Mouse (Mus musculus) cortical plate, adult 2 months (tissue): ENCODE measurements around the gene Pofut2. TPM values are rescaled to one million over a fixed set of nuclear protein-coding genes. Genes with fewer than 3 reads are reported as not detected.

Experiments used
- H3K27ac ChIP-seq: fragments of 200-500 bp; 2 replicates; pipeline ENCODE4 v1.5.1; 2012; ENCODE audit warnings: low read length, control low read depth, inconsistent platforms; ENCODE audit not compliant: insufficient read depth
- H3K4me1 ChIP-seq: fragments of 200-500 bp; 2 replicates; pipeline ENCODE4 v1.6.1; 2011; ENCODE audit warnings: low read length; ENCODE audit not compliant: control insufficient read depth, insufficient read depth
- H3K4me3 ChIP-seq: fragments of 200-500 bp; 2 replicates; pipeline ENCODE4 v1.5.1; 2011; ENCODE audit warnings: mild to moderate bottlenecking, low read length, control low read depth; ENCODE audit not compliant: insufficient read depth
- CTCF ChIP-seq: fragments of 200-500 bp; IDR thresholded peaks from 2 replicates; pipeline ENCODE4 v1.5.1; 2011; ENCODE audit warnings: mild to moderate bottlenecking, control low read depth, low read length; ENCODE audit not compliant: insufficient read depth; ENCODE audit errors: extremely low read depth
- POLR2A ChIP-seq: fragments of 200-500 bp; IDR thresholded peaks from 2 replicates; pipeline ENCODE4 v1.6.1; 2011; ENCODE audit warnings: mild to moderate bottlenecking, low read length, control low read depth; ENCODE audit not compliant: insufficient read depth; ENCODE audit errors: extremely low read depth
- polyA plus RNA-seq: library from polyadenylated mRNA; depleted of rRNA; stranded (reverse); fragments of >200 nt; gene quantifications from 2 replicates; pipeline ENCODE4 v1.2.3, GENCODE M21; 2012

Pofut2 gene
- polyA plus RNA-seq, 1 experiment: 30.6 TPM

GRCm38 (mm10) chr10:77217155-77217731, 41.8 kb upstream of the Pofut2 start:
- Histone ChIP-seq H3K4me1 (no peaks in the 10 kb centered on the region), H3K27ac (no peak overlapping the region), H3K4me3 (no peak overlapping the region)
- TF ChIP-seq POLR2A: no peak
- TF ChIP-seq CTCF: no peak

GRCm38 (mm10) chr10:77218059-77218458, 41.0 kb upstream of the Pofut2 start:
- Histone ChIP-seq H3K4me1 (no peaks in the 10 kb centered on the region), H3K4me3 (no peak overlapping the region), H3K27ac (no peak overlapping the region)
- TF ChIP-seq CTCF (no peak), POLR2A (no peak)

GRCm38 (mm10) chr10:77219411-77220025, 39.5 kb upstream of the Pofut2 start:
- Histone ChIP-seq H3K4me1 (no peaks in the 10 kb centered on the region), H3K4me3 (no peak overlapping the region), H3K27ac (no peak overlapping the region)
- TF ChIP-seq CTCF: no peak
- TF ChIP-seq POLR2A: no peak

GRCm38 (mm10) chr10:77221108-77221507, 37.9 kb upstream of the Pofut2 start:
- TF ChIP-seq POLR2A (no peak), CTCF (no peak)
- H3K4me3 ChIP-seq: no peak overlapping the region
- no peak overlapping the region for H3K27ac ChIP-seq
- no peaks in the 10 kb centered on the region for H3K4me1 ChIP-seq

GRCm38 (mm10) chr10:77222963-77223552, 36.0 kb upstream of the Pofut2 start:
- H3K27ac ChIP-seq: no peak overlapping the region
- H3K4me3 ChIP-seq: no peak overlapping the region
- TF ChIP-seq POLR2A: no peak
- no peak for TF ChIP-seq CTCF
- H3K4me1 ChIP-seq: no peaks in the 10 kb centered on the region

GRCm38 (mm10) chr10:77224390-77224789, 34.6 kb upstream of the Pofut2 start:
- no peak for TF ChIP-seq CTCF
- no peak for TF ChIP-seq POLR2A
- Histone ChIP-seq H3K27ac (no peak overlapping the region), H3K4me3 (no peak overlapping the region), H3K4me1 (no peaks in the 10 kb centered on the region)

GRCm38 (mm10) chr10:77225414-77225813, 33.6 kb upstream of the Pofut2 start:
- no peak for TF ChIP-seq CTCF
- TF ChIP-seq POLR2A: no peak

GRCm38 (mm10) chr10:77225995-77226688, 32.9 kb upstream of the Pofut2 start:
- TF ChIP-seq POLR2A: no peak
- TF ChIP-seq CTCF: no peak
- Histone ChIP-seq H3K4me1 (no peaks in the 10 kb centered on the region), H3K27ac (no peak overlapping the region), H3K4me3 (no peak overlapping the region)

More at GRCm38 (mm10) chr10:77225414-77225813, 33.6 kb upstream of the Pofut2 start:
- H3K4me3 ChIP-seq: no peak overlapping the region
- no peak overlapping the region for H3K27ac ChIP-seq
- H3K4me1 ChIP-seq: no peaks in the 10 kb centered on the region

GRCm38 (mm10) chr10:77226691-77227367, 32.2 kb upstream of the Pofut2 start:
- Histone ChIP-seq H3K4me1 (no peaks in the 10 kb centered on the region), H3K27ac (no peak overlapping the region), H3K4me3 (no peak overlapping the region)
- TF ChIP-seq CTCF (no peak), POLR2A (no peak)

GRCm38 (mm10) chr10:77227368-77227723, 31.7 kb upstream of the Pofut2 start:
- H3K4me3 ChIP-seq: no peak overlapping the region
- TF ChIP-seq CTCF (no peak), POLR2A (no peak)
- H3K27ac ChIP-seq: no peak overlapping the region
- no peaks in the 10 kb centered on the region for H3K4me1 ChIP-seq
